Mouse (Mus musculus) cerebellum, adult 11-12 months (tissue): ENCODE data around the gene Elf2.
A peak's percentile ranks its signal among the peaks of the same experiment; 100 is the strongest.
"Not testable (repeated sequence)": the region's sequence is repeated elsewhere in the genome, so short reads cannot be mapped to it uniquely, and the experiment has no call there.

ENCODE experiments used
- DNase-seq: peaks from one replicate; pipeline ENCODE4 v3.0.0; 2022

Gene Elf2

DNA sequence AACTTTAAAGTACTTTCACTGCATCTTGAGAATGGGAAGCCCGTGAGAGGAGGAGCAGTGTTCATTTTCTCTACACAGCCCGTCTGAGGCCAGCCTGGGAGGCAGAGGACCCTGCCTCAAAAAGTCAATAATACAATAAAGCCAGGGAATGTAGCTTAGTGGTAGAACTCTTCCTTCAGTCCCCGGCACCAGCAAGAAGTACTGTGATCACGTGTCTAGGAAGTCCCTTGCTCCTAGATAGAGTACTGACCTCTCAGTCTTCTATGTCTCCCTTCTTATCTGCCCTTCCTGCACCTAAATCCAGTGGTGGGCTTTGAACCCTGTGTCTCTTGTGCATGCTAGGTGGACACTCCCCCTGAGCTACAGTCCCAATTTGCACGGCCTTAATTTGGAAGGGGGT, 109.6 kb downstream of the Elf2 start:
- DNase-seq, result no peak

DNA sequence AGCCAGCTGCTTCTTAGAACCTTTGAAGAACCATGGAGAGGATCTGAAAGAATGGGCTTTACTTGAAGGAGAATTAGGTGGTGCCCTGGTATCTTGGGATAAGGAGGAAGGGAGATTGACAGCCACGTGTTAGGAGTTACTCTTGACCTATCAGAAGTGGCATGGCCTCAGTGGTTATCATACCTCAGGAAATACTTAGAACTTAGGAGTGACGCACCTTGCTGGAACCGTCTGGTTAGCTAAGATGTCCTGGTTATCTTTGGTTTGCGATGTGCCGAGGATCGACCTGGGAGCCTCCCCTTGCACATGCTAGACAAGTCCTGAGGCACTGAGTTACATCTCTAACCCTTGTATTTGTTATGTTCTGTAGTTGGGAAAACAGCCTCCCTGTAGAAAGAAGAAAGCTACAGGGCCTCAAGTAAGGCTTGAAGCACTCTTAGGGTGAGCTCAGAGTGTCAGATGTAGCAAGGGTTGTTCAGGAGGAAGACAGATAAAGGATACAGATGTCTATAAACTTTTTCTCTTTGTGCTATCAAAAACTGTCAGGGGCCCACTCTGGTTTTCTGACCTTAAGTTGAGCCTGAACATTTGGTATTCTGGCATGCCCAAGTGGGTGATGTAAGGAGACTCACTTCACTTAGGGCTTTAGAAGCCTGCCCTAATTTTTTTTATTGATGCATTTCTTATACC, 110.2 kb downstream of the Elf2 start:
- no peak for DNase-seq

DNA sequence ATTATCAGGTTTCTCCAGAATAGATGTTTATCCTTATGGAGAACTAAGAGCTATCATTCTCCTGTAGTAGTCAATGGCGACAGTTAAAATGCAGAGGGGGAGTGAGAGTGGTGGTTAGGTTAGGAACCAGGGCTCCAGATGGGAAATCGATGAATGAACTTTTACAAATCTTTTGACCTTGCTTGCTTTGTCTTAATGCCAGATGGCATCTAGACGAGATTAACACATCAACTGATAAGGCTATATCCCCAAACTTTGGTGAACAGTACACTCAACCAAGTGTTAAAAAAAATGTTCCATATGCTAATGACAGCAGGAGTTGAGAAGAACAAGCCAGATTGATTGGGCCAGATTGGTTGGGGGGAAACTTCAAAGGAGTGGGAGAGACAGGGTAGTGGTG, 111.2 kb downstream of the Elf2 start:
- DNase-seq, result no peak

DNA sequence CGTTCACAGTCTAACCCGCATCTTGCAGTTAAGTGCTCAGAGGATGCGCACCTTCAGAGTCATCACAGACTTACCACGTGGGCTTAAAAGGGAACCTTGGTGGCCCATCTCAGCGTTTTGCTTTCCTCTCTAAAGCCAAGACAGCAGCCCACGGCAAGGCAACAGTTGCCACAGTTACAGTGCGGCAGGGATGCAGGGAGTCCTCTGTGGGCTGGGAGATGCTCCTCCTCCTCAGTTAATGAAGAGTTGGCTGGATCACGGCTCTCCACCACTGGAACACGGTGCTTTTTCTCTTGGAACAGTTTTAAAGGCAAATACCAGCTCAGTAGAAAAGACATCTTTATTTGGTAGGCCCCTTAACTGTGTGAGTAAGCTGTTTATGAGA, 111.7 kb downstream of the Elf2 start:
- no peak for DNase-seq

DNA sequence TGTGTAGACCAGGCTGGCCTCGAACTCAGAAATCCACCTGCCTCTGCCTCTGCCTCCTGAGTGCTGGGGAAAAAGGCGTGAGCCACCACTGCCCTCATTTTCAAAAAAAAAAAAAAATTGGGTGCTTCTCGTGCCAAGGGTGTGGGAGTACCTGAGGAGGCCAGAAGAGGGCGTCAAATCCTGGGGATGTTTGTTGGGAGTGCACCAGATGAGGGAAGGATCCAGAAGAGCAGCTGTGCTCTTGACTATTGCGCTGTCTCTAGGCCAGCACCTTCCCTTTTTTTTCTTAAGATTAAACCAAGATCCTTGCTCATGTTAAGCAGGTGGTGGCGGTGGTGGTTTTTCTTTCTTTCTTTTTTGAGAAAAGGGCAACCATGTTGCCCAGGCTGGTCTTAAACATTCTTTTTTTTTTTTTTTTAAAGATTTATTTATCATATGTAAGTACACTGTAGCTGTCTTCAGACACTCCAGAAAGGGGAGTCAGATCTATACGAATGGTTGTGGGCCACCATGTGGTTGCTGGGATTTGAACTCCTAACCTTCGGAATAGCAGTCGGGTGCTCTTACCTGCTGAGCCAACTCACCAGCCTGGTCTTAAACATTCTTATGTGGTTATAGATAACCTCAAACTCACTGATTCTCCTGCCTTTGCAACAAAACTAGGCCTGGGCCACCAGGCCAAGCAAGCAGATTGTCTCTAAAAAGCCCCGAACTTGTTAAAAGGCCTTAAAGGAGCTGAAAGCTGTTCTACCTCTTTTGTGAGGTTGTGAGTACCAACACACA, 112.2 kb downstream of the Elf2 start:
- no peak for DNase-seq

DNA sequence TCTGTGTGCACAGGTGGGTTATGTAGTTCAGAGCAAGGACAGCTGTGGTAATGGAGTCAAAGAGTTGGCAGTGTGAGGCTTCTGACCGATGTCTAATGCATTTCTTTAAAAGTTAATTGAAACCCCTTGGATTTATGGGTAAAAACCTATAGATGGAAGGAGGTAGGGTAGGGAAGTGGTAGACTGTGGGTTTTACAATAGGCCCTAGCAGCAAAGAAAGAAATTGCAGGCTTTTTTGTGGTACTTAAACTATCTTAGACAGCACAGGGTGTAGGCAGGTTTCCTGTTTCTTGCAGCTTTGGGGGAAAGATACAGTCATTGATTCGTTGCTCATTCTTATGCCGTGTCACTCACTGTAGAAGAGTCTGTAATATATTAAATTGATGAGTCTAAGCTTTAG, 113.9 kb downstream of the Elf2 start:
- no peak for DNase-seq

DNA sequence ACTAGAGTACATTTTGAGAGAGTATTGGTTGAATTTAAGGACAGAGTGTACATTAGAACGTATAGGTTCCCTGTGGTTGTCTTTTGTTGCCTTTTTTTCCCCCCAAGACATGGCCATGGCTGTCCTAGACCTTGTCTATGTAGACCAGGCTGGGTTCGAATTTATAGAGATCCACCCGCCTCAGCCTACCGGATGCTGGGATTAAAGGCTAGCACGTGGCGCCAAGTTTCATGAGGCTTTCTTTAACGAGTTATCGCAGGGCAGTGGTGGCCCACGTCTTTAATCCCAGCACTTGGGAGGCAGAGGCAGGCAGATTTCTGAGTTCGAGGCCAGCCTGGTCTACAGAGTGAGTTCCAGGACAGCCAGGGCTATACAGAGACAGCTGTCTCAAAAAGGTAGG, 114.5 kb downstream of the Elf2 start:
- peak; percentile 44 for DNase-seq

DNA sequence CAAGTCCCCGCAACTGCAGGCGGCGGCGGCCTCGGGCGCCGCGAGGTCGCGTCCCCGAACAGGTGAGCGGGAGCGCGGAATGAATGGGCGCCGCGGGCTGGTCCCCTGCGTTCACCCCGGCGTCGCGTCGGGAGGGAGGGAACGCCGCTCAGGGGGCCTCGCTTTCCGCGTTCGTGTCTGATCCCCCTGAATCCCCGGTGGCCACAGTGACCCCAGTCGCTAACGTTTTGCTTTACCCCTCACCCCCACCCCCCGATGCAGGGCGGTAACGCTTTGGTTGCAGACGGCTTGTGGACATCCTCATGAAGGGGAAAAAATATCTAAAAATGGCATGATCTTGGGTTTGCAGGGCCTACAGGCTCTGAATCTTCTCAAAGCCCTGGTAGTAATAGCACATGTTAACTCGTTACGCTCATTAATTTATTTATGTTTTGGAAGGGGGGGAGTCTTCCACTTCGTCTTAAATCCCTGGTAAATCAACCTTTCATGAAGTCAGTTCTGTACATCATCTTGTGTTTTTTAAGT, 115.2 kb downstream of the Elf2 start:
- DNase-seq, result no peak

DNA sequence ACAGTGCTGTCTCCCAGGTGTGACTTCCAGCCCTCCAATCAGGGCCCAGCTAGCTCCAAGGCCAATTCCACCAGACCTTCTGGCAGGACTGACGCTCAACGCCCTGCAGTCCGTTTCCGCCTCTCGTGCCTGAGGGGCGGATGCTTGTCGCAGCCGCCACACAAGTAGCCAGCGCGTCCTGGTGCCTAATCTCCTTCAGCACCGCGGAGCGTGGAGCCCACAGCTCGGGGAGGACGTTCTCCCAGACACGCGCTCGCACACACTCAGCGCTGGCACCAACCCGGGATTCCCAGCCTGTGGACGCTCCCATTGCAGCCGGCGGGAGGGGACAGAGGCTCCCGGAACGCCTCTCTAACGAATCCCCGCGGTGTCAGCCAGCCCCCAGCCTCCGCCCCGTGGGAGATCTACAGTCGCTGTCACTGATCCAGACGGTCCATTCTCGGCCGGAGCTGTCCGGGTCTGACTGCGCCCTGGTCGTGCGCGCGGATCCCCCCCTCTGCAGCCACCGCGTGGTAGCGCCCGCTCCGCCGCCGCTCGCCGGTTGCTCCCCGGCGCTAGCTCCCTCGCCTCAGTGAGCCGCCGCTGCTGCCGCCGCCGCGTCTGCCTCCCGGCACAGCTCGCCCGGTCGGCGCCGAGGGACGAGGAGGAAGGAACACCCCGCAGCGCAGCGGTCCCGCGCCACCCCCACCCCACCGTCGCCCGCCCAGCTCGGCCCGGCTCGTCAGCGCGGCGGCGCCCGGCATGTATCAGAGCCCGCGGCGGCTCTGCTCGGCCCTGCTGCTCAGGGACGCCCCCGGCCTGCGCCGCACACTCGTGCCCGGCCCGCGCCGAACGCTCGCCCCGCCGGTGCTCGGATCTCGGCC, 115.9 kb downstream of the Elf2 start, which contains the start of gene Noct:
Gene Noct, plus strand, starts transcription at position 85 of the 863 bp plus-strand sequence.
- DNase-seq, result peak; percentile 93

DNA sequence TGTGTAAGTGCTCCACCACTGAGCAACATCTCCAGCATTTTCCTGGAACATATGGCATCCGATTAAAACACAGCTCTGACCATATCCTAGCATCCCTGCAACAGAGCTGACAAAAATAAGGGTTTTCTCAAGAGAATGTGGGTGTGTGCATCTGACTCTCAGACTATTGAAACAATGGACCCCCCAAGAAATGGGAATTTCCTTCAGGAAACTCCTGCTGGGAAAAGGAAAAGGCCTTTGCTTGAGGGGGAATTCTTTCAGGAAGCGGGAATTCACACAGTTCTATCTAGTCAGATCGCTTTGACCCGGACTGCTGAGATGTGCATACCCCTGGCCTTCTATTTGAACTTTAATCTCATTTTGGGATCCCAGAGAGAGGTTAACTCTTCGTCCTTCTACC, 116.9 kb downstream of the Elf2 start:
- DNase-seq, result peak; percentile 25

DNA sequence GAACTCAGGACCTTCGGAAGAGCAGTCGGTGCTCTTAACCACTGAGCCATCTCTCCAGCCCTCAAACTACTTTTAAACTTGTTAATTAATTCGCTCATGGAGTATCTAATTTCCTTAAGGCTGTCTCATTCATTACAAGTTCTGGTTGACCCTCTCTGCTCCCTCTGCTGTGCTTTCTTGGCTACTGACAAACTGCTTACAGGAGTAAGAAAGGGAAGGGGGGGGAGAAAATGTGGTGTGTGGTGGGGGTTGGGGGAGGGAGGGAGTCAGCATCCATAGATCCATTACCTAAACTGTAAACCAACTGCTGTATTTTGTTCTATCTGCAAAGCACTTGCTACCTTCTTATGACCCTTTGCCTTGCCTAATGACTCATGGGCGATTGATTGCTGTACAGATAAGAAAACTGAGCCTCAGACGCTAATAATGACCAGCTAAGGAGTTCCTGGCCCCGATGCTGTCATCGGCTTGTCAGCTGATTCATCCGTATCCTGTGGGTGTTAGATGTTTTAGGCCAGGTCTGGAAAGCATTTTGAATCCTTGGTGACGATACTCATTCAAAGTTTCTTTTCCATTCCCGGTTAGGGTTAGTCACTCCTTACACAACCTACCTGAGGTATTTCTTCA, 117.5 kb downstream of the Elf2 start:
- peak; percentile 31 for DNase-seq

DNA sequence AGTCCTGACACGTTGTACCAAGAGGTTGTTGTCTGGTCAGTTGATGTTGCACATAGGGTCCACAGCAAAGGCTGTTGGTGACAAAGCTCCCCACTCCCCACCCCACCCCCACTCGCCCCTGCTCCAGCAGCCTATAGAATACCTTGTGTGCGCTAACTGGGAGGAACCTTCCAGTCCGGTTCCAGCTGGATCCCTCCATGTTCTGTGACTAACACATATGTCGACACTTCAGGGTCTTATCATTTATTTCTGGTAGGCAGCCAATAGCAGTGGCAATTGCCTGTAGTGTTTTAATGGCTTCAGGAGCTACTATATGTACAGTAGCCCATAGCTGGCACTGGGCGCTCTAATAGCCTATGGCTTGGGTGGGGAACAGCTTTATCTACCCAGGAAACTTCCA, 118.2 kb downstream of the Elf2 start:
- peak; percentile 23 for DNase-seq

DNA sequence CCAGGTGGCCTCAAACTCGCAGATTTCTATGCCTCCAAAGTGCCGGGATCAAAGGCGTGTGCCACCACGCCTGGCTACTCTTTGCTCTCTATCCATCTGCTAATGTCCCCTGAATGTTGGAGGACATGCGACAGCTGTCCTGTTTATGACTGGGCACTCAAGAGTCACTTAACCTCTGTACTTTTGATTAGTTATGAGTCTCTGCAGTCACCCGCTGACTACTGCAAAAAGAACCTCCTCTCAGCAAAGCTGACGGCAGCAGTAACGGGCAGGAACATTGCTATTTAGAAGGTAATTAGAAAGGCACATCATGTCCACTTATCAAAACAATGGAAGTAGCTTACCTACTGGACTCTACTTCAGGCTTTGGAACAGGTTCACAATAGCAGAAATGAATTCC, 118.6 kb downstream of the Elf2 start:
- no peak for DNase-seq

DNA sequence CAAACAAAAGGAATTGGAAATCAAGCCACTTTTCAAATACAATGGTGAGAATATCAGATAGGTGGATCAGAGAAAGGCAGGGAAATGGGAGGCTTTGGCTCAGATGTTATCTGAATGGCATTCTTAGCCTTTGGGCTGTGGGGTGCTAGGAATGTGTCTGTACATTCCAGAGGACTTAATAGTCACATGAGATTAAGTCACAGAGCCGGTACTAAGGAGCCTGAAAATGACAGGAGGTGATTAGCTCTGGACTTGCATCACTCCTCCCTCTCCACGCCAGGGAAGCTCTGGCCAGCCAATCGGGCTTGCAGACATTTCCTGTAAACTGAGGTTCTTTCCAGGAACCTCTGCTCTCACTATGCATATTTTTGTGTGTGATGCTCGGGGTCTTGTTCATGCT, 119.6 kb downstream of the Elf2 start:
- no peak for DNase-seq

DNA sequence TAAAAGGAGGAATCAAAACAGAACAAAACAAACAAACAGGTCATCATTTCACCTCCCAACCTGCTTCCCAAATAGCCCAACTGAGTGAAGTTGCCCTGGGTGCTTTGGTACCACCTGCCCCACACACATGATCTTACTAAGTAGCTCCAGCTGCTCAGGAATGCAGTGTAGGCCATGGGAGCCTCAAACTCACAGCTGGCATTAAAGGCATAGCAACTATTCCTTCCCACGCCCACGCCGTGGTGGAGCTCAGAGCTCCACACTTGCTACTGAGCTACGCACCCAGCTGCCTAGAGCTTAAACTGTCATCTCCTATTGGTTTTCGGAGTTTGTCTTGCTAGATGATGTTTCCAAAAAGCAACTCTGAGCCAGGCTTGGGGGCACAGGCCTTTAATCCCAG, 121.2 kb downstream of the Elf2 start:
- DNase-seq, result no peak

DNA sequence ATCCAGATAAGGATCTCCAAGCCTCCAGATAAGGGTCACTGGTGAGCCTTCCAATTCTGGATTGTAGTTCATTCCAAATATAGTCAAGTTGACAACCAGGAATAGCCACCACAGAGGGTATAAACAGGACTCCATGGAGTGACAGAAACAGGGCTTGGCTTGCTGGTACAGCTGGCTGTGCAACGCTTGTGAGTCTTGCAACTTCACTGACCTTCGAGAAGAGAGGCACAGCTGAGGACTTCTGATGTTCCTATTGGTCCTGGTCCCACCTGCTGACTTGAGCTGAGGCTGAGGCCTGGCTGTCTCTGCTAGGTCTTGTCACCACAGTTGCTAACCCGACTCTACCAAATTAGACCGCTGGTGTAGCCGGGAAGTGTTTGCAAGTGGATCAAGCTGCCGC, 122.1 kb downstream of the Elf2 start:
- not testable (repeated sequence) for DNase-seq

DNA sequence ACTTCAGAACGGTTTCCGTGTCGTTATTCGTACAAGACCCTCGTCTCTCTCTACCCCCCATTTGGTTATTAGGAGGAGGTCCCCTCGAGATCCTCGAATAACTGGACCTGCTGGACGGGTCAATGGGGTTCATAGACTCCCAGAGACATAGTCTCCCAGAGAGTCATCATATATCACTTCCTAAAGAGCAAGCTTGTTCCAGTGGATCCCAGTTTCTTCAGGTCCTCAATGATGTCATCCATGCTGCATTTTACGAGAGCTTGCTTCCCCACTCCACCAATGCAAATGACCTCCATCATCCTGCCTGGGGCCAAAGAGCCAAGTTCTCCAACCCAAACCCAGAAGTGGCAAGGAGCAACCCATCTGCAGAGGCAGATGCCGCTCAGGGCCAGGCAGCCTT, 124.1 kb downstream of the Elf2 start:
- DNase-seq, result not testable (repeated sequence)

DNA sequence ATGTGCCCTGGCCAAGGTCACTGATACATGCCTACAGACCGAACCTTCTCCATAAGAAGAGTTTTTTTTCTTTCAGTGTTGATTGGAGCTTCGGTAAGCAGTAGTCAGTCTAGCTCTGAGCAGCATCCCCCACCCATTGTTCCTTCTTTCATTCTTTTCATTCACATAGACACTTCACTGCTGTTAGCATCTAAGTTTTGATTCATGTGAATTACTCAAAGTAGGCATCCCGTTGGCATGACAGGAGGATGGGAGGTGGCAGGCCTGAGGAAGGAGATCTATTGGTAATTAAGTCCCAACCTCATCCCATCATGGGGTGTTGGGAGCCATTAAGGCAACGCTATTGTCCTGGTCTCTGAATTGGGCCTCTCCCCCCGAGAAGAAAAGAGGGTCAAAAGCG, 124.8 kb downstream of the Elf2 start:
- no peak for DNase-seq

DNA sequence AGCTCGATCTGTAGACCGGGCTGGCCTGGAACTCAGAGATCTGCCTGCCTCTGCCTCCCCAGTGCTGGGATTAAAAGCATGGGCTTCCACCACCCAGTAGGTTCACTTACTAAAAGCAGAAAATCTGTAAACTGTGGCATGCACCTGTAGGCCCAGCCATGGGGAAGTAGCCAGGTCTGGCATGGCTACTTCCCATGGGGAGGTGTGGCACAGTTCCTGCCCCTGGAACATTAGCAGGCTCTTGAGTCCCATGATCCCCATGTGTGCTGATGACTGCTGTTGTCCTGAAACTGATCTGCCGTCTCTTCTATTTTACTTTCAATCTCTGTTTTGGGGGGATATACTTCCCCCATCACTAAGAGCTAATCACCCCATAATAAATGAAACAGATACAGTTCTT, 127.4 kb downstream of the Elf2 start:
- no peak for DNase-seq

DNA sequence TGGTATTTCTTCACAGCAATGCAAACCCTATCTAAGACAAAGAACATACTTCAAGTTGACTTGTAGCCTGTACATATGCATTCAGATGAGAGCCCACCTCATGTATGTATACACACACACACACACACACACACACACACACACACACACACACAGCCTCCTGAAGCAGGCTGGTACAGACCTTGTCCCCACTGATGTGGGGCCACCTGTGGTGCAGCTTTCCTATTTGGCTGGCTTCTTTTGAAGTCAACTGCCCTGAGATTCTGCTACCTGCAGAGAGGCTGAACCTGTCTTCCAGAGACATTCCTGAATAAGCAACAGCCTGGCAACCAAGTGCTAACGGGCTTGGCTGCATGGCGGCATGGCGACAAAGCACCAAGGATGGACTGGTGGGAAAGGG, 130.0 kb downstream of the Elf2 start:
- no peak for DNase-seq

DNA sequence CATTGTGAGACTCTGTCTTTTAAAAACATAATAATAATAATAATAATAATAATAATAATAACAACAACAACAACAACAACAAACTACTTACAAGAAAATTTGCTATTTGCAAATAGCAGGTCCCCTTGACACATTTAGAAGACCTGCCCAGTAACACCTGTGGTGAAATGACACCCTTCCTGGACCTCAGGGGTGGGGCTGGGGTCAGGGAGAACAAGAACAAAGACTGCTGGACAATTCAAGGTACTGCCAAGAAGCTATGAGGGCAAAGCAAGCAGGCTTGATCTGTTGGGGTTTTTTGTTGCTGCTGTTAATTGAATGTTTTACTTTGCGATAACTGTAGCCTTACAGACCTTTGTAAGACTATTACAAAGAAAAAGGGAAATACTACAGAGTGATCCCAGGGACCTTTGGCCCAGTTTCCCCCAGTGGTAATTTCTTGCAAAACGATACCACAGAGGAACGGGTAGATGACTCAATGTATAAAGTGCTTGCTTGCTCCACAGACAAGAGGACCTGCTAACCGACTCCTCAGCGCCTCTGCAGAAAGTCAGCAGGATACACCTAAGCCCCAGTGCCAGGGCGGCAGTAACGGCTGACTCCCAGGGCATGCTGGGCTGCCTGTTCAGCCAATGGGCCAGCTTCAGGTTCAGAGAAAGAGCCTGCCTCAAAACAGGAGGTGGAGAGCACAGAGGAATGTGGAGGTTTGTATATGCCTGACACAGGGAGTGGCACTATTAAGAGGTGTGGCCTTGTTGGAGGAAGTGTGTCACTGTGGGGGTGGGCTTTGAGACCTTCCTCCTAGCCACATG, 130.8 kb downstream of the Elf2 start:
- no peak for DNase-seq

DNA sequence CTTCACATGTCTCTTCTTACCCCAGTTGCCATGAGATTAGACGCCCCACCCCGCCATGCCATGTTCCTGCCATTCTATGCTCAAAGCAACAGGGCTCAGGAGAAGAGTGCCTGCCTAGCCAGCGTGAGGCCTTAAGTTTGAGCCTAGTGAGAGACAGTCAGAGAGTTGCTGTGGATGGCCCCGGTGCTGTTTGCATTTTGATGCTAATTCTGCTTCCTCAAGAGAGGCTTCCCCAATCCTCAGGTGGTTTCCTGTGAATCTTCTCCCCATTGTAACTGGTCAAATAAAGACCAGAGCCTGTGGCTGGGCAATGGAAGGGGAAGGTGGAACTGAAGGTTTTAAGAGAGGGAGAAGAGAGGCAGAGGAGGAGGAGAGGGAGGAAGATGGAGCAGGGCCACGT, 131.8 kb downstream of the Elf2 start:
- no peak for DNase-seq
